Mouse (Mus musculus) heart, adult 11 months (tissue): ENCODE results near the gene Rbm48.

Experiments used
- DNase-seq: peaks from one replicate; pipeline ENCODE4 v3.0.0; 2022

Gene Rbm48

GRCm38 (mm10) chr5:3546226-3546625 lies 50.2 kb downstream of the Rbm48 start:
- DNase-seq, result no peak

DNA sequence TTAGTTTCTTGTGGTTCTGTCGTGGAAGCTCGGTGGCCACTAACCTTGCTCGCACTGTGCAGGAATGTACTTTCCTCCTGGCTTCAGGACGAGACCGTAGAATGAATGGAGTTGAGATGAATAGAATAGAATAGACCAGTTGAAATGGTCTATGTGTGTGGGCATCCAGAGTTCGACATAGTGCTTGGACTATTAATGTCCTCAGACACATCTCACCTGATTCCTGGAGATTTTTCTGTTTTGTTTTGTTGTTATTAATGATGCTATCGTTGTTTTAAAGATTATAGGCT lies 52.0 kb downstream of the Rbm48 start:
- DNase-seq, result no peak

DNA sequence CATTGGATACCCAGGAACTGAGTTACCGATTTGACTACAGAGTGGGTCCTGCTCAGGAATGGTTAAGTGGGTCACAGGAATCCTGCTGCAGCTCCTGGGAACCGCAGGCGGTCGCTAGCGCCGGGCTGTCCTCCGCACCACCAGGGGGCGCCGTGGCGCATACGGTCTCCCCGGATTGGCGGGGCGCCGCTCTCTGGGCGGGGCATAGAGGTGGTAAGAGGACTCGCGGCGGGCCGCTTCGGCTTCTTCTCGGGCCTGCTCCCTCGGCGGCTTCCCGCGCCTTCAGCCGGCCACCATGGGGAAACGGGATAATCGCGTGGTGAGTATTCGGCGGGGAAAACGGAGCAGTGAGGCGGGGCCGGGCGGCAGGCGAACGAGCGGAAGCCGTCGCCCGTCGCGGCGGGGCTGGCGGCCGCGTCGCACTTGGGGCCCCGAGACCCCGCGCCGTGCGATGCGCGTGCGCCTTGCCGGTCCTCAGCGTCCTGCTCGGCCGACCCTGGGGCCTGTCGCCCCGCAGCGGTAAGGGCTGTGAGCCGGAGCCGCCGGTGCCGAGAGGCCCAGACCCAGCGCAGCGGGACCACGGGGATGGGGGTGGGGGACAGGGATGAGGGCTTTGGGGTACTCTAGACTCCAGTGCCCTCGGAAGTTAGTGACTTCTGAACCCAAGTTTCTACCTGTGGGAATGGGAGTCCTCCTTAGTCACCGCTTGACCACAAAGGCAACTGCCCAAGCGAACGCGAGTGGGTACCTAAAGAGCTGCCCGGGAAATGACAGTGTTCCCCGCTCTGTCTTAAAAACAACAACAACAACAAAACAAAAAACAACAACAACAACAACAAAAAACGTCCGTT lies 52.5 kb downstream of the Rbm48 start, which contains the start of gene Fam133b:
TSS of gene Fam133b (plus strand) at position 205 of the 851 bp plus-strand sequence.
- DNase-seq, result peak; percentile 99

DNA sequence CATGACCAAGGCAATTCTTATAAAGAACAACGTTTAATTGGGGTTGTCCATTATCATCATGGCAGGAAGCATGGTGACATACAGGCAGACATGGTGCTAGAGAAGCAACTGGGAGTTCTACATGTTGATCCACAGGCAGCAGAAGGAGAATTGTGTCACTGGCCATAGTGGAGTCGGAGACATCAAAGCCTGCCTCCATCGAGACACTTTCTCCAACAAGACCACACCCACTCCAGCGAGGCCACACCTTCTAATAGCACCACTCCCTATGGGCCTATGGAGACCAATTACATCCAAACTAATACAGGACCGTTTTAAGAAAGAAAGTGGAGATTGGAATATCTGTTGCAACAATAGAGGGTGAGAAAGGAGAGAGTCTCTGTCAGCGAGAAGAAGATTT lies 54.5 kb downstream of the Rbm48 start:
- peak; percentile 68 for DNase-seq

DNA sequence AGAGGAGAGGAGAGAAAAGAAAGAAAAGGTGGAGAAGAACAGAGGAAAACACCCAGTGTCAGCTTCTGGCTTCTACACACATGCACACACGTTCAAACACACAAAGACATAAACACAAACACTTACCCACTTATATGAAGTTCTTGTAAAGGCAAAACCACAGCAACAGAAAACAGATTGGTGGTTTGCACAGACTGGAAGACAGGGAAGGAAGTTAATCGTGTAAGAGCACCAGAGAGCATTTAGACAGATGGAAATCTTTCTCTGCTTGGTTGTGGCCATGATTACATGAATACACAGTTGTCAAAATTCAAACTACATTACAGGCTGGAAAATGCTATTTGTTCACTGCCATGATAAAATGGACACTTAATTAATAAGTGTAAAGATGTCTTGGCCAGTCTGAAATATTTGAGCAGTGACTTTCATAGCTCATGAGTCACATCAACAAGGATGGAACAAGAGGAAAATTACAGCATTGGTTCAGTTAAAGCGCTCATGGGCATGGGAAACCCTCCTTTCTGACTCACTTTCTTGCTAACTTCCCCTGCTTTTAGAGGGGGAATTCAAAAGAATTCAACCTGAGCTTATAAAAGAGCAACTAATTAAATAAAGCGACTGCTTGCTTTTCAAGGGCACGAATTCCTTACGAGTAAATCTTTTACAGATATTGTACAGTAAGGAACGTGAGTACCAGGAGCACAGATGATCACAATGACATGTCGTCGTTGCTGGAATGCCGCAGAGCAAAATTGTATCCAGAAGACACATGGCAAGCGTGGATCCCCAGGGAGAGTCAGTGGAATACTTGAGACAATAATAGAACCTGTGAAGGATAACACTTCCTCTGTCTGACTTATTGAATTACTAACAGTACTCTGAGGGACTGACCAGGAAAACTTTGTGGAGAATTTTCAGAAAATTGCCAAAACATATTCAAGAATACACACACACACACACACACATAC lies 57.6 kb downstream of the Rbm48 start:
- DNase-seq, result peak; percentile 13

GRCm38 (mm10) chr5:3536592-3537212 lies 59.7 kb downstream of the Rbm48 start:
- DNase-seq, result peak; percentile 71
